Mouse (Mus musculus) heart, embryonic 11.5 days (tissue): ENCODE results near the gene Olfr520. TPM values are rescaled to one million over a fixed set of nuclear protein-coding genes. Genes with fewer than 3 reads are reported as not detected.
"Not testable (repeated sequence)": the region's sequence is repeated elsewhere in the genome, so short reads cannot be mapped to it uniquely, and the experiment has no call there.

ENCODE experiments used
- ATAC-seq: fragments of 200-750 bp; cut with Nextera tagmentation; replicated peaks from 2 replicates; pipeline ENCODE4 v1.8.0; 2017; ENCODE audit warnings: moderate library complexity; ENCODE audit not compliant: insufficient number of reproducible peaks, low FRiP score, low TSS enrichment
- H3K27ac ChIP-seq: fragments of 300-500 bp; sonication (generic); 2 replicates; pipeline ENCODE4 v1.5.1; 2014; ENCODE audit warnings: mild to moderate bottlenecking, low read depth, low read length
- H3K27me3 ChIP-seq: fragments of 300-500 bp; sonication (generic); 2 replicates; pipeline ENCODE4 v1.6.1; 2014; ENCODE audit warnings: mild to moderate bottlenecking, low read length, mixed read lengths; ENCODE audit not compliant: control insufficient read depth, insufficient read depth
- H3K36me3 ChIP-seq: fragments of 300-500 bp; sonication (generic); 2 replicates; pipeline ENCODE4 v1.6.1; 2014; ENCODE audit warnings: mild to moderate bottlenecking, low read length, moderate library complexity, mixed read lengths; ENCODE audit not compliant: control insufficient read depth, insufficient read depth
- H3K4me1 ChIP-seq: fragments of 300-500 bp; sonication (generic); 2 replicates; pipeline ENCODE4 v1.6.1; 2014; ENCODE audit warnings: low read length; ENCODE audit not compliant: control insufficient read depth, insufficient read depth
- H3K4me2 ChIP-seq: fragments of 300-500 bp; sonication (generic); 2 replicates; pipeline ENCODE4 v1.6.1; 2014; ENCODE audit warnings: mild to moderate bottlenecking, moderate library complexity
- H3K4me3 ChIP-seq: fragments of 300-500 bp; sonication (generic); 2 replicates; pipeline ENCODE4 v1.5.1; 2014; ENCODE audit warnings: low read depth, low read length
- H3K9ac ChIP-seq: fragments of 300-500 bp; sonication (generic); 2 replicates; pipeline ENCODE4 v1.6.1; 2014; ENCODE audit warnings: mild to moderate bottlenecking, low read depth, low read length, moderate library complexity
- H3K9me3 ChIP-seq: fragments of 300-500 bp; sonication (generic); replicated peaks from 2 replicates; pipeline ENCODE4 v1.6.1; 2016; ENCODE audit warnings: low read length; ENCODE audit not compliant: control insufficient read depth
- WGBS: fragments of 180-500 bp; shearing (Covaris S2); extraction: QIAGEN DNeasy Blood & Tissue Kit; methylation state at CpG from one replicate; pipeline ENCODE4 v1.1.7; 2014; ENCODE audit not compliant: insufficient replicate concordance; 5-methylcytosine and 5-hydroxymethylcytosine counted together
- polyA plus RNA-seq: library from polyadenylated mRNA; unstranded; fragments of >200 nt; fragmentation: Nextera tagmentation; extraction: Ambion mirVana; gene quantifications from 2 replicates; pipeline ENCODE4 v1.2.1, GENCODE M21; 2014

The Olfr520 gene
- polyA plus RNA-seq, 1 experiment from 2014 or later: not detected

DNA sequence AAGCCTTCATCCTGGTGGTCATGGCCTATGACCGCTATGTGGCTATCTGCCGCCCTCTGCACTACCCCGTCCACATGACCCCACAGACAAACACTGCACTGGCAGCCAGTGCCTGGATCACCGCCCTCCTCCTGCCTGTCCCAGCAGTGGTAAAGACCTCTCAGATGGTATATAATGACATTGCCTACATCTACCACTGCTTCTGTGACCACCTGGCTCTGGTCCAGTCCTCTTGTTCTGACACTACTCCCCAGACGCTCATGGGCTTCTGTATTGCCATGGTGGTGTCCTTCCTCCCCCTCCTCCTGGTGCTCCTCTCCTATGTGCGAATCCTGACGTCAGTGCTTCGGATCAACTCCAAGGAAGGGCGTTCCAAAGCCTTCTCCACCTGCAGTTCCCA lies 5.4 kb downstream of the Olfr520 start:
- H3K9ac ChIP-seq: not testable (repeated sequence)

DNA sequence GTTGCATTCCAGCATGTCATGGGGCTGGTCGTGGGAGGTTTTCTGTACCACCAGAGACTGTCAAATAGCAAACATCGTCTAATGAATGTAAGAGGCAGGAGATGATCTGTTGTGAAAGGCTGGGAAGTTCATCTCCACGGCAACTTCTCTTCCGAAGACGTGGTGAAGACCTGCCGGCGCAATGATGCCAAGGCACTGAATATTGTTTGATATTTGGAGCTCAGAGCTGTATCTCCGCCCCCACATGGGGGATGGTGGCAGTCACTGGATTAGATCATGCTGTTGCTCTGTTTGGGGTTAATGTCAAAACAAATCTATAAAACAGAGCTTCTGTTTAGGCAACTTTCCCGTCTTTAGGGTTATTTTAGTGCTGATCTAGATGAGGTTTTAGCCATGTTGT lies 9.2 kb downstream of the Olfr520 start:
- ATAC-seq: no peak
- H3K4me2 ChIP-seq: no peak overlapping the region
- no peak overlapping the region for H3K9ac ChIP-seq

More for the DNA sequence above, 5.4 kb downstream of the Olfr520 start:
- H3K27me3 ChIP-seq, H3K36me3 ChIP-seq, H3K9me3 ChIP-seq, H3K4me2 ChIP-seq, H3K4me3 ChIP-seq, H3K4me1 ChIP-seq, H3K27ac ChIP-seq, ATAC-seq: not testable (repeated sequence)
- WGBS: 91% methylated on average over 9 of the region's 9 CpGs

DNA sequence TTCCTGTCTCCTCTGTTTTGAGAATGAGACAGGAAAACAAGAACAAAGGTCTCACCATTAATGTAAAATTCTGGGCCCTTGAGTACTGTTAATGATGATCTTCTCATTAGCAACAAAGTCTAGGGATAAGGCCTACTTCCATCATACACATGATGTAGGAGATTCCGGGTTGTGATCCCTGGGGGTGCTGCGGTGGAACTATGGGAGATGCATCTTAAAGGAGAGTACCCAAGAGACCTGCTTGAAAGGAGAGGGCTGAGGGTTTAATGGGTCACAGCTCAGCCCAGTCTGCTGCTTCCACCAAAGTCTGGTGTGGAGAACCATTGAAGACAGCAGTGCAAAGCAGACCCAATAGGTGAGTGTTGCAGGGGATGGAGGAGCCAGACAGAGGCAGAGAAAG lies 33.1 kb downstream of the Olfr520 start, which contains the start of gene Olfr521:
Gene Olfr521, plus strand, starts transcription at position 301 of the 400 bp plus-strand sequence.
- ATAC-seq: no peak
- Histone ChIP-seq H3K27me3 (no peaks in the 10 kb centered on the region), H3K4me3 (no peak within 1 kb of the TSS), H3K9me3 (peaks cover 5% of the 10 kb centered on the region; the same call in 1 of the 2 replicates), H3K36me3 (no peaks in the 10 kb centered on the region), H3K4me1 (no peaks in the 10 kb centered on the region), H3K4me2 (no peak within 1 kb of the TSS), H3K9ac (no peak within 1 kb of the TSS), H3K27ac (no peak within 1 kb of the TSS)
- 89% methylated on average over 2 of the region's 2 CpGs for WGBS

More for the DNA sequence above, 9.2 kb downstream of the Olfr520 start:
- H3K9me3 ChIP-seq: no peaks in the 10 kb centered on the region
- no peak overlapping the region for H3K4me3 ChIP-seq
- H3K27ac ChIP-seq: no peak overlapping the region
- no peaks in the 10 kb centered on the region for H3K36me3 ChIP-seq
- 0 out of 2 replicates have a peak, but pooled peaks cover 4% of the 10 kb centered on the region for H3K4me1 ChIP-seq
- WGBS: 64% methylated on average over 9 of the region's 9 CpGs
- no peaks in the 10 kb centered on the region for H3K27me3 ChIP-seq

- ATAC-seq: no peak
- Histone ChIP-seq H3K4me2 (no peak overlapping the region), H3K36me3 (no peaks in the 10 kb centered on the region), H3K27me3 (no peaks in the 10 kb centered on the region), H3K27ac (no peak overlapping the region), H3K9me3 (no peaks in the 10 kb centered on the region), H3K4me3 (no peak overlapping the region), H3K9ac (no peak overlapping the region), H3K4me1 (no peaks in the 10 kb centered on the region)
- WGBS: 66% methylated on average over 5 of the region's 5 CpGs
Observed at GRCm38 (mm10) chr7:99781385-99781784, 51.3 kb downstream of the Olfr520 start.

DNA sequence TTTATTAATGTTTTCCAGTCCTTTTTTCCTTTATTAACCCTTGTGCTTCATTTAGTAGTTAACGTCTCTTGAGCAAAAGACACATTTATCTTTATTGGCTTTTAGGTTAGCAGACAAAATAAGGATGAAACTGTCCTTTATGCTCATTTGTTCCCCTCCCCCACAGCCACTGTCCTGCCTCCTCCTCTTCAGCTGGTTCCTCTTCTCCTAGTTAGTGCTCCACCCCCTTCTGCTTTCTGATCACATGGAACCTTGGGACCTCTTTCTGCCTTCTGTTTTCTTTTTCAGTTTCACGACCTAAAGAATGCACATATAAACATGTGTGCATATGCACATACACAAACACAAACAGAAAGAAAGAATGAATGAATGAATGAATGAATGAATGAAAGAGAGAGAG lies 51.8 kb downstream of the Olfr520 start:
- Histone ChIP-seq H3K27me3 (no peaks in the 10 kb centered on the region), H3K4me3 (no peak overlapping the region), H3K36me3 (no peaks in the 10 kb centered on the region), H3K4me1 (no peaks in the 10 kb centered on the region), H3K9ac (no peak overlapping the region), H3K27ac (no peak overlapping the region), H3K9me3 (no peaks in the 10 kb centered on the region), H3K4me2 (no peak overlapping the region)
- no peak for ATAC-seq
- WGBS: 68% methylated on average over 2 of the region's 2 CpGs

DNA sequence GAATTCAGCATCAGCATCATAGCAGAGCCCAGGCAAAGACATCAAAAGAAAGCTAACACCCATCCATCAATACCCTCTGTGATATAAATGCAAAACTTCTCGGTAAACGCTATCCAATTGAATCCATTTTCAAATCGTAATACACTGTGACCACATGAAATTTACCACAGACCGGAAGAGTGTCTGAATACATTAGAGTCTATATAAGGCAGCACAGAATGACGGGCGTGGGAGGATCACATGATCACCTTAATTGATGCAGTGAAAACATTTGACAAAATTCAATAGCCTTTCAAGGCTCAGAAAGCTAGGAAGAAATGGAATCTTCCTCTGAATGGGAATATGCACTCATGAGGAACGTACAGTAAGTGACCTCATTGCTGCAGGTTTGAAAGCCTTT lies 53.3 kb downstream of the Olfr520 start:
- ATAC-seq: no peak
- no peak overlapping the region for H3K9ac ChIP-seq
- H3K27me3 ChIP-seq: no peaks in the 10 kb centered on the region
- H3K4me3 ChIP-seq: no peak overlapping the region
- no peak overlapping the region for H3K27ac ChIP-seq
- no peaks in the 10 kb centered on the region for H3K9me3 ChIP-seq
- H3K4me2 ChIP-seq: no peak overlapping the region
- 83% methylated on average over 7 of the region's 7 CpGs for WGBS
- no peaks in the 10 kb centered on the region for H3K4me1 ChIP-seq
- H3K36me3 ChIP-seq: no peaks in the 10 kb centered on the region

DNA sequence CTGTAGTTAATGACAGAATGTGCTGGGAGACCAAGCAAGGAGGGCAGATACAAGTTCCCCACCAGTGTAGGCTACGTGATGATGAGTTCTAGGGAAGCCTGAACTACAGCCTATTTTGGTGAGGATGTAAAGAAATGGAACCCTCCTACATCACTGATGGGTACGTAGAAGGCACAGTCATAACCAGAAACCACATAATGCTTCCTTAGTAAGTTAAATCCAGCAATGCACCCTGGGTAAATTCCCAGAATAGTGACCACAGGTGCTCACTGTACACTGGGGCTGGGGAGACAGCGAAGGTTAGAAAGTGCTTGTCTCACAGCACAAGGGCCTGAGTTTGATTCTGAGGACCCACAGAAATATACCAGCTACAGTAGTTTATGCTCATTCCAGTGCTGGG lies 55.5 kb downstream of the Olfr520 start:
- WGBS: 80% methylated on average over 3 of the region's 3 CpGs
- Histone ChIP-seq H3K4me3 (no peak overlapping the region), H3K4me2 (no peak overlapping the region), H3K9ac (no peak overlapping the region), H3K27ac (no peak overlapping the region), H3K9me3 (no peaks in the 10 kb centered on the region), H3K36me3 (no peaks in the 10 kb centered on the region), H3K4me1 (no peaks in the 10 kb centered on the region), H3K27me3 (no peaks in the 10 kb centered on the region)
- ATAC-seq: no peak

Other genes with a start within 250 kb of the Olfr520 start
- gene Rps3, start 246.5 kb upstream of the Olfr520 start, polyA plus RNA-seq: 591 and 608 TPM in 2 replicates
- gene Arrb1, start 194.8 kb upstream of the Olfr520 start, polyA plus RNA-seq: 4.9 and 5.3 TPM in 2 replicates
- gene Tpbgl, start 103.2 kb upstream of the Olfr520 start, polyA plus RNA-seq: 1.4 and 1.5 TPM in 2 replicates
- gene Slco2b1, start 18.9 kb upstream of the Olfr520 start, polyA plus RNA-seq: 0.36 and 0.39 TPM in 2 replicates
- gene Olfr521, start 33.2 kb downstream of the Olfr520 start, polyA plus RNA-seq: not detected in 2 replicates
- gene Neu3, start 98.1 kb downstream of the Olfr520 start, polyA plus RNA-seq: 2.9 and 3.2 TPM in 2 replicates
- gene Xrra1, start 128.8 kb downstream of the Olfr520 start, polyA plus RNA-seq: 0.23 and 0.49 TPM in 2 replicates
- 208 and 229 TPM in 2 replicates for gene Spcs2, start 133.2 kb downstream of the Olfr520 start, polyA plus RNA-seq